Mouse (Mus musculus) heart, adult 2 months (tissue): ENCODE results near the gene Mdga1.

ENCODE experiments used
- CTCF ChIP-seq: fragments of 200-600 bp; IDR thresholded peaks from 2 replicates; pipeline ENCODE4 v1.8.1; 2022; ENCODE audit warnings: antibody characterized with exemption, mild to moderate bottlenecking, moderate library complexity
- EP300 ChIP-seq: fragments of 200-500 bp; IDR thresholded peaks from 2 replicates; pipeline ENCODE4 v1.6.1; 2011; ENCODE audit warnings: low read depth, low read length, control low read depth; ENCODE audit not compliant: insufficient read depth
- POLR2A ChIP-seq: fragments of 200-500 bp; IDR thresholded peaks from 2 replicates; pipeline ENCODE4 v1.6.1; 2011; ENCODE audit warnings: mild to moderate bottlenecking, low read depth, low read length, control low read depth; ENCODE audit not compliant: insufficient read depth

DNA sequence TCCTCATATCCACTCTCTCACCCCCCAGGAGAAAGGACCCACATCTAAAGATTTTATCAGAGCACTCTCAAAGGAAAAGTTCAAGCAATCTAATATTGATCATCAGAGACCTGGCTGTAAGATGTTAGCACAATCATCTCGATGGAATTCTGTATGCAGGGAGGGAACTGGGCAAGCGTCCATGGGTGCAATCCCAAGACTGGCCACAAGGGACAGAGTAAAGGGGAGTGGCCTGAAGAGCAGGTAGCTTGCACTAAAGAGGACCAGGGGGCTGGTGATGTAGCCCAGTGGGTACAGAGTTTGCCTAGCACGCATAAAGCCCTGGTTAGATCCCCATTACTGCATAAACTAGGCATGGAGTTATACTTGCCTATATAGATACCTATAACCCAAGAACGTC, 168.5 kb downstream of the Mdga1 start:
- TF ChIP-seq POLR2A (no peak), CTCF (peak; percentile 77), EP300 (no peak)
